Mouse (Mus musculus) embryo, embryonic 11.5 days (tissue): Measurements from ENCODE around the gene Rgs12.

Experiments
- DNase-seq: peaks from one replicate; pipeline ENCODE4 v3.0.0-alpha.2; 2012; ENCODE audit warnings: low read depth, low spot score

Rgs12 gene

GRCm38 (mm10) chr5:35029755-35030154 is 80.5 kb downstream of the Rgs12 start:
- DNase-seq, result no peak

GRCm38 (mm10) chr5:35033068-35033467 is 83.8 kb downstream of the Rgs12 start:
- DNase-seq, result no peak

GRCm38 (mm10) chr5:35033619-35034018 is 84.4 kb downstream of the Rgs12 start:
- no peak for DNase-seq

- no peak for DNase-seq
These were observed 85.9 kb downstream of the Rgs12 start for GRCm38 (mm10) chr5:35035141-35035540.

- DNase-seq, result no peak
These were observed 86.5 kb downstream of the Rgs12 start for GRCm38 (mm10) chr5:35035795-35036194.

GRCm38 (mm10) chr5:35037438-35037837 is 88.2 kb downstream of the Rgs12 start:
- DNase-seq, result no peak

GRCm38 (mm10) chr5:35041268-35041829 is 92.1 kb downstream of the Rgs12 start, which contains the start of gene Hgfac:
Gene Hgfac, plus strand, starts transcription at chr5:35041509.
- DNase-seq, result no peak

- no peak for DNase-seq
These were observed 93.3 kb downstream of the Rgs12 start for GRCm38 (mm10) chr5:35042431-35043109.

GRCm38 (mm10) chr5:35043110-35043451 is 93.8 kb downstream of the Rgs12 start:
- peak; percentile 69 for DNase-seq

- DNase-seq, result no peak
These were observed 101.3 kb downstream of the Rgs12 start for GRCm38 (mm10) chr5:35050541-35050940.

- no peak for DNase-seq
These were observed 105.4 kb downstream of the Rgs12 start for GRCm38 (mm10) chr5:35054628-35055027.

- no peak for DNase-seq
These were observed 105.8 kb downstream of the Rgs12 start for GRCm38 (mm10) chr5:35055076-35055475.

- DNase-seq, result no peak
These were observed 107.6 kb downstream of the Rgs12 start, which contains the start of gene Dok7 for GRCm38 (mm10) chr5:35056604-35057432. Gene Dok7, plus strand, starts transcription at chr5:35056766.

GRCm38 (mm10) chr5:35057582-35057981 is 108.3 kb downstream of the Rgs12 start:
- no peak for DNase-seq

GRCm38 (mm10) chr5:35058216-35058615 is 109.0 kb downstream of the Rgs12 start:
- no peak for DNase-seq

- no peak for DNase-seq
These were observed 110.9 kb downstream of the Rgs12 start for GRCm38 (mm10) chr5:35060098-35060497.

GRCm38 (mm10) chr5:35069841-35070240 is 120.6 kb downstream of the Rgs12 start:
- DNase-seq, result no peak

GRCm38 (mm10) chr5:35070314-35070713 is 121.1 kb downstream of the Rgs12 start:
- DNase-seq, result no peak

GRCm38 (mm10) chr5:35070953-35071352 is 121.7 kb downstream of the Rgs12 start:
- no peak for DNase-seq

- DNase-seq, result no peak
These were observed 122.6 kb downstream of the Rgs12 start for GRCm38 (mm10) chr5:35071855-35072254.

GRCm38 (mm10) chr5:35073235-35073634 is 124.0 kb downstream of the Rgs12 start:
- DNase-seq, result no peak

GRCm38 (mm10) chr5:35073992-35074391 is 124.7 kb downstream of the Rgs12 start:
- DNase-seq, result no peak

GRCm38 (mm10) chr5:35076369-35076768 is 127.1 kb downstream of the Rgs12 start:
- DNase-seq, result no peak
